Mouse (Mus musculus): Measurements from ENCODE around the gene Jsrp1.

The Jsrp1 gene

GRCm38 (mm10) chr10:80761821-80762220, 51.5 kb downstream of the Jsrp1 start:
- peak in 1 of 2 experiments; percentile 63 for DNase-seq (ENCODE audit: inconsistent age in 2 of 2, low spot score in 1 of 2)

DNA sequence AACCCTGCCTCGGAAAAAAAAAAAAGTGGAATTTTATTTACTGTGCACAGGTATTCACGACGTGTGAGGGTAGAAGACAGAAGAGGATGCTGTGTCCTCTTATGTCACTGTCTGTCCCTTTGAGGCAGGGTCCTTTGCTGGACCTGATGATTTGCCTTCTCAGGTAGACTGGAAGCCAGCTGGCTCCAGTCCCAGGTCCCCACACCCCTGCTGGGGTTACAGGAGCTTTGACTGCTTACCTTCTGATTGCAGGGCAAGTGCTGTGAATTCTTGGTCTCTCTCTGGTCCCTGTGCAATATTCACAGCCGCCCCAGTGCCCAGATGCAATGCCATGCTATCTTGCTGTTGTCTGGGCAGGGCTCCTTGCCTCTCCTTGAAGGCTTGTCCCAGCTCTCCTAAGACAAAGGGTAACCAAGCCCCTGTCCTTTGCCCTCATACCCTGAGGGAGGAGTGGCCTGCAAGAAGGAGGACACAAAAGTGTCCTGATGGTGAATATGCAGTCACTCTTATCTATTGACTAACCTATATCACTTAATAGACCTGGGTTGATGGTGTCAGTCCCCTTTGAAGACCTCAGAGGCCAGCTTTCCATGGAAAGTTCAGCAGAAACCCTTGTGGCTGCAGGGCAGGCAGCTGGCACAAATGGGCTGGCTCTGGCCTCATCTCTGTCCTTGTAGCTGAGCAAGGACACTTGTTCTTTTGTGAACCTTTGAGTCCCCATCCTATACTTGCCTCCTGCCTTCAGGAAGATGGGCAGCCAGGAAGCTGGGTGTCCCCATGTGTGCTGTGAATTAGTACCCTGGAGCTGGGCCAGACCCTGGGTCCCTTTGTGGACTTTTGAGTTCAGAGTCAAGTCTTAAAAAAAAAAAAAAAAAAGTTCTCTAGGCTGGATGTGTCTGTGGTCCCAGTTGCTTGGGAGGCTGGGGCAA, 52.4 kb downstream of the Jsrp1 start:
- DNase-seq (ENCODE audit: inconsistent age in 2 of 2, low spot score in 1 of 2), result peak; percentile 69 to 88

DNA sequence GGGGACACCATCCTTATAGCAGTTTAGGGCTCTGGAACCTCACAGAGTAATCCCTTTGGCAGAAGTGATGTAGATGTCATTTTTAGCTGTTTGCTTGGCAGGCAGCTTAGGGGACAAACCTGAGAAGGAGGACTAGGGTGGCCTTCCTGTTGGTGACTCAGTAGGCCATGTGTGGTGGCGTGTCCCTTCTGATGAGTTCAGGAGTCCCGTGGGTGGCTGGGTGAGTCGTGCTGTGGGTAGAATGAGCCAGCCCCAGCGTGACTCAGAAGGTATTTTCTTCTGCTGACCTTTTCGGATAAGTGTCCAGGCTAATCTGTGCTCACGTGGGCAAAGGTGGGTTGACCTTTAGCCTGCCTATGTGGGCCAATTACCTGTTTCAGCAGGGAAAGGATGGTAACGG, 54.6 kb downstream of the Jsrp1 start:
- DNase-seq (ENCODE audit: inconsistent age in 2 of 2, low spot score in 1 of 2), result peak; percentile 88 to 91

All from adrenal gland, adult (tissue).